Mouse (Mus musculus) forebrain, embryonic 14.5 days (tissue): ENCODE data around the gene Cd3e. TPM values are rescaled to one million over a fixed set of nuclear protein-coding genes. Genes with fewer than 3 reads are reported as not detected.

Experiments
- ATAC-seq: fragments of 200-750 bp; cut with Nextera tagmentation; 2 replicates; pipeline ENCODE4 v1.8.0; 2017; ENCODE audit warnings: mild to moderate bottlenecking, moderate library complexity
- DNase-seq: peaks from one replicate; pipeline ENCODE4 v3.0.0-alpha.2; 2015; ENCODE audit warnings: low spot score
- H3K27ac ChIP-seq: fragments of 300-500 bp; sonication (generic); 2 replicates; pipeline ENCODE4 v1.5.1; 2014; ENCODE audit warnings: low read depth, mild to moderate bottlenecking, control low read depth, low read length, moderate library complexity
- H3K27me3 ChIP-seq: fragments of 300-500 bp; sonication (generic); replicated peaks from 2 replicates; pipeline ENCODE4 v1.6.1; 2014; ENCODE audit warnings: low read length, control low read depth, mixed read lengths; ENCODE audit not compliant: control insufficient read depth, insufficient read depth
- H3K36me3 ChIP-seq: fragments of 300-500 bp; sonication (generic); 2 replicates; pipeline ENCODE4 v1.6.1; 2014; ENCODE audit warnings: low read length, control low read depth; ENCODE audit not compliant: control insufficient read depth, insufficient read depth
- H3K4me1 ChIP-seq: fragments of 300-500 bp; sonication (generic); 2 replicates; pipeline ENCODE4 v1.6.1; 2014; ENCODE audit warnings: antibody characterized with exemption, low read length, control low read depth; ENCODE audit not compliant: control insufficient read depth, insufficient read depth
- H3K4me2 ChIP-seq: fragments of 300-500 bp; sonication (generic); 2 replicates; pipeline ENCODE4 v1.6.1; 2014; ENCODE audit warnings: mild to moderate bottlenecking, control low read depth, low read length
- H3K4me3 ChIP-seq: fragments of 300-500 bp; sonication (generic); 2 replicates; pipeline ENCODE4 v1.5.1; 2014; ENCODE audit warnings: low read depth, low read length, control low read depth
- H3K9ac ChIP-seq: fragments of 300-500 bp; sonication (generic); 2 replicates; pipeline ENCODE4 v1.6.1; 2014; ENCODE audit warnings: mild to moderate bottlenecking, low read length, control low read depth, moderate library complexity
- H3K9me3 ChIP-seq: fragments of 300-500 bp; sonication (generic); replicated peaks from 2 replicates; pipeline ENCODE4 v1.6.1; 2016; ENCODE audit warnings: low read length, control low read depth, mixed read lengths; ENCODE audit not compliant: control insufficient read depth
- WGBS: fragments of 180-500 bp; shearing (Covaris S2); extraction: QIAGEN DNeasy Blood & Tissue Kit; methylation state at CpG from one replicate; pipeline ENCODE4 v1.1.7; 2014; 5-methylcytosine and 5-hydroxymethylcytosine counted together
- polyA plus RNA-seq: library from polyadenylated mRNA; unstranded; fragments of >200 nt; fragmentation: Nextera tagmentation; extraction: Ambion mirVana; gene quantifications from 2 replicates; pipeline ENCODE4 v1.2.1, GENCODE M21; 2014

Cd3e gene
- polyA plus RNA-seq = not detected in 2 replicates

DNA sequence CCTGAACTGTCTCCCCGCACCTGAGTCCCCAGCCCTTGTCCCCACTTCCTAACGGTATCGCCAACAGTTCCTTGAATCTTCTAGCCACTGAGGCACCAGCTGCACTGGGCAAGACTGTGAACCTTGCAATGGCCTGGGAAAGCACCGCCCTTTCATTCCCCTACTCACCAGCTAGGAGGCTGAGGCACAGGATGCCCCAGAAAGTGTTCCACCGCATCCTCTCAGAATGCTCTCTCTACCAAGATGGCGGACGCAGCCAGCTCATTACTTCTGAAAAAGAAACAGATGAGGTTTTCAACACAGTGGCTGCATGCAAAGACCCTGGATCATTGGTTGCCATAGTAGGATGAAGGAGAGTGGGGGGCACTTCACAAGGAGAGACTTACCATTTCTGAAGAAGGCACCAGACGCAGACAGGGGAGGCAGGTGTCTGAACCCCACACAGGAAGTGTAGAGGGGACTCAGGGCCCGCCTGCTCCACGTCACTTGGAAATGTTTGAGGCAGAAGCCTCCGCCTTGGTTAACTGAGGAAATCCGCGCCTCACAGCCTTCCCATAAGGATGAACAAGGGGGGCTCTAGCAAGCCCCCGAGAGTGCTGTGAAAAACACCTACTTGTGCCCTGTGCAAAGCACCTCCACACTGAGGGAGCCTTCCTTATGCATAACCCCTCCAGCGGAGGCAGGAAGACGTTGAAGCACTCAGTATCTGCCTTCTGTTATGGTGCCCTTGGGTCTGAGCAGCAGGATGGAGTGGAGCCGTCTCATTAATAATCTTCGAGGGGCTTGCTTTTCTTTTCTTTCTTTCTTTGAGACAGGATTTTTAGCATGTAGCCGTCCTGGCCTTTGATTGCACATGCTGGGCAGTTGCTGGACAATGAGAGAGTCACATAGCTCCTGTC, at the start of gene Cd3e:
Gene Cd3e (minus strand): TSS at position 448 of the 899 bp plus-strand sequence.
- H3K9ac ChIP-seq = no peak within 1 kb of the TSS
- no peaks in the 10 kb centered on the region for H3K4me1 ChIP-seq
- no peaks in the 10 kb centered on the region for H3K36me3 ChIP-seq
- no peak within 1 kb of the TSS for H3K27ac ChIP-seq
- no peak within 1 kb of the TSS for H3K4me2 ChIP-seq
- no peaks in the 10 kb centered on the region for H3K27me3 ChIP-seq
- 83% methylated on average over 19 of the region's 19 CpGs for WGBS
- H3K4me3 ChIP-seq = no peak within 1 kb of the TSS
- DNase-seq (no peak), ATAC-seq (no peak)
- no peaks in the 10 kb centered on the region for H3K9me3 ChIP-seq

DNA sequence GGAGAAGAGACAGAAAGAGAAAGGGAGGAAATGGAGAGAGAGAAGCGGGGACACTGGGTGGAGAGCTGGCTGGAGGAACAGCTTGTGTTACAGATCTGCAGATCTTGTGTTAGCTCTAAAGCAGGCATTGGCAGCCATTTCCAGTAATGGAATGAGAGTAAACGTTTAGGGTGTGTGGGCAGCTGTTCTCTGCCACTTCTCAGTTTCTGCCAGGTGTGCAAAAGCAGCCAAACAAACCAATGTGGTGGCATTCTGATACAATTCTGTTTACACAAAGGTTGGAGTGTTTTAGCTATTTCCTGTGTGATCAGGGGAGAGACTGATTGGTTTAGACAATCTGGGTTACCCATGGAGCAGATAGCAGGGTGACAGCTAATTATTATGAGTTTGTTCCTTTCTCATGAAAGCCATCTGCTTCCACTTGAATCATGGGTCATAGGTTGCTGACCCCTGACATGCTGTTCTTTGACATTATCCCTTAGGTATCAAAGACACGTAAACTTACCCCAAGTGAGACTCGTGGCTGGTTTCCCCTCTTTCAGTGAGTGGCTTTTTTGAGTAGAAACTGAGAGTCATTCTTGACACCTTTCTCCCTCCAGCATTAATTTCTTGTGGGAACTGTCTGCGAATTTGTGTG, 49.0 kb upstream of the Cd3e start:
- no peaks in the 10 kb centered on the region for H3K4me1 ChIP-seq
- ATAC-seq (no peak), DNase-seq (no peak)
- no peak overlapping the region for H3K4me3 ChIP-seq
- H3K27me3 ChIP-seq = peaks cover 14% of the 10 kb centered on the region; the same call in 1 of the 2 replicates
- H3K27ac ChIP-seq = no peak overlapping the region
- H3K4me2 ChIP-seq = no peak overlapping the region
- no peaks in the 10 kb centered on the region for H3K9me3 ChIP-seq
- no peak overlapping the region for H3K9ac ChIP-seq
- WGBS = 59% methylated on average over 5 of the region's 5 CpGs
- no peaks in the 10 kb centered on the region for H3K36me3 ChIP-seq

DNA sequence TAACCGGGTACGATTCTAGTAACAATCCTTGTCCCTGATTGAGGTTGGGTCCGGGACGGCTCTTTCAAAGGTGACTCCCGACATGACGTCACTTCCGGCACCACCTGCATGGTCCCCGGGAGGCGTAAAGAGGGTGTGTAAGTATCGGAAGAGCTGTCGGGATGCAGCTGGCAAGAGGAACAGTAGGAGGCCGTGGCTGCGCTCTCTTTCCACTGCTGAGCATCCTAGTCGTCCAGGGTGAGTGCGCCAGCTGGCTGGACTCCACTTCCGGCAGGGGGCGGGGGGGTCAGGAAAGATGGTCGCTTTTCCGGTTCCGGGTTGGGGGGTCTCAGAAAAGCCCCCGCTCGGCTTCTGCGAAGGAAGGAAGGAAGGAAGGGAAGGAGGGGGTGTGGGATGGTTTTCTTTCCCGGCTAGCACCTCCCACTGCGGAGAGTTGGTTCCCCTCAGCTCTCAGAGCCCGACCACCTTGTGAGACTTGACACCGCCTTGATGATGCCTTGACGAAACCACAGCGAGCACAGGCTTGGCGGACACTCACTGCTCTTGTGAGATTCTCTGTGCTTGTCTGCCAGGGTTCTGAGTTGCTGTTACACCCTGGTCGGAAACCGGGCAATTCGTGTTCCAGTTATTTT, 45.8 kb upstream of the Cd3e start, which contains the start of gene Mpzl3:
Gene Mpzl3 (plus strand): TSS at position 105 of the 632 bp plus-strand sequence.
- peak within 1 kb of the TSS; percentile 61 for H3K4me2 ChIP-seq
- ATAC-seq (peak; percentile 99), DNase-seq (peak; percentile 96)
- whole genome bisulfite sequencing = 1% methylated on average over 33 of the region's 33 CpGs
- no peaks in the 10 kb centered on the region for H3K9me3 ChIP-seq
- H3K9ac ChIP-seq = peak within 1 kb of the TSS; percentile 66
- H3K27ac ChIP-seq = peak within 1 kb of the TSS; percentile 98
- H3K27me3 ChIP-seq = peaks cover 16% of the 10 kb centered on the region; the same call in 1 of the 2 replicates
- H3K36me3 ChIP-seq = no peaks in the 10 kb centered on the region
- H3K4me3 ChIP-seq = peak within 1 kb of the TSS; percentile 59
- H3K4me1 ChIP-seq = no peaks in the 10 kb centered on the region

DNA sequence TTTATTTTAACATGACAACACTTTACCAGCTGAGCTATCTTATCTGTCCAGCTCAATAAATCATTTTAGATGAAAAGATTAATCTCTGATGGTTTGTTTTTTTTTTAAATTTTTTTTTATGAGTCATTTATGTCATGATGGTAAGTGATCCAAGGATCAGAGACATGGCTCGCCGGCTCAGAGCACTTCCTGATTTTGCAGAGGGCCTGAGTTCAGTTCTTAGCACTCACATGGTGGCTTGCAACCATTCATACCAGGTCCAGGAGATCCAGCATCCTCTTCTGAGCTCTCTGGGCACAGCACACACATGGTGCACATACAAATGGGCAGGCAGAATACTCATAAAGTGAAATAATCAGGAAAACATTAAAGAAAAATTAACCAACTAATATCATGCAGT, 40.9 kb upstream of the Cd3e start:
- Histone ChIP-seq H3K4me2 (no peak overlapping the region), H3K4me1 (no peaks in the 10 kb centered on the region), H3K9me3 (no peaks in the 10 kb centered on the region), H3K27ac (no peak overlapping the region), H3K4me3 (no peak overlapping the region), H3K27me3 (0 out of 2 replicates have a peak, but pooled peaks cover 9% of the 10 kb centered on the region), H3K9ac (no peak overlapping the region), H3K36me3 (no peaks in the 10 kb centered on the region)
- 90% methylated on average over 2 of the region's 2 CpGs for WGBS
- DNase-seq (no peak), ATAC-seq (no peak)

DNA sequence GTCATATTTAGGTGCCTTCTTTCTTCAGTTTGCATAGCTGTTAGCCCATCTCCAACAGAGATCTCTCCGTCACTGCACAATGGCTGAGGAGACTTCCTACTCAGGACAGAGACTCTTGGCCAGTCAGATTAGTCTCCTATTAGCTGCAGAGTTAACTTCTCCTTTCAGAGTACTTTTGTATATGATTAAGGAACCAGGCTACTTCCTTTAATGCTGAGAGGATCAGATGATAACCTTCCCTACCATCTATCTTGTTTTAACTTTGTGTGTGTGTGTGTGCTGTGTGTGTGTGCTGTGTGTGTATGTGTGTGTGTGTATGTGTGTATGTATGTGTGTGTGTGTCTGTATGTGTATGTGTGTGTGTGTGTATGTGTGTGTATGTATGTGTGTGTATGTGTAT, 40.3 kb upstream of the Cd3e start:
- Histone ChIP-seq H3K4me2 (no peak overlapping the region), H3K4me3 (no peak overlapping the region), H3K9ac (no peak overlapping the region), H3K27ac (no peak overlapping the region), H3K4me1 (no peaks in the 10 kb centered on the region), H3K27me3 (0 out of 2 replicates have a peak, but pooled peaks cover 9% of the 10 kb centered on the region), H3K9me3 (no peaks in the 10 kb centered on the region), H3K36me3 (no peaks in the 10 kb centered on the region)
- DNase-seq (no peak), ATAC-seq (no peak)
- WGBS = 81% methylated on average over 1 of the region's 1 CpGs

DNA sequence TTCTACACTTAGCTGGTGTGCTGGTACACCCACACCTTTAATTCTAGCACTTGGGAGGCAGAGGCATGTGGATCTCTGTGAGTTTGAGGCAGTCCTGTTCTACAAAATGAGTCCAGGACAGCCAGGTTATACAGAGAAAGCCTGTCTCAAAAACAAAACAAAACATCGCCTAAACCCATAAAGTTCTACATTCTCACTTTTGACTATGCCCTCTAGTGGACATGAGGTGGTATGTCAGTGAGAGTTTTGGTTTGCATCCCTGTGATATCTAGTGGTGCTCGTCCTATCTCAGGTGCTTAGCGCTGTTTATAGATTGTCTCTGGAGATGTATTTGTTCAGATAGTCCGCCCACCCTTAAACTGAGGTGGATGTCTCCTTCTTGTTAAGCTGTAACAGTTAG, 39.1 kb upstream of the Cd3e start:
- 36% methylated on average over 4 of the region's 4 CpGs for WGBS
- H3K27me3 ChIP-seq = peaks cover 19% of the 10 kb centered on the region; the same call in 1 of the 2 replicates
- ATAC-seq (no peak), DNase-seq (peak; percentile 59)
- H3K36me3 ChIP-seq = no peaks in the 10 kb centered on the region
- no peaks in the 10 kb centered on the region for H3K4me1 ChIP-seq
- H3K9ac ChIP-seq = no peak overlapping the region
- no peak overlapping the region for H3K27ac ChIP-seq
- H3K4me3 ChIP-seq = no peak overlapping the region
- no peak overlapping the region for H3K4me2 ChIP-seq
- H3K9me3 ChIP-seq = no peaks in the 10 kb centered on the region

DNA sequence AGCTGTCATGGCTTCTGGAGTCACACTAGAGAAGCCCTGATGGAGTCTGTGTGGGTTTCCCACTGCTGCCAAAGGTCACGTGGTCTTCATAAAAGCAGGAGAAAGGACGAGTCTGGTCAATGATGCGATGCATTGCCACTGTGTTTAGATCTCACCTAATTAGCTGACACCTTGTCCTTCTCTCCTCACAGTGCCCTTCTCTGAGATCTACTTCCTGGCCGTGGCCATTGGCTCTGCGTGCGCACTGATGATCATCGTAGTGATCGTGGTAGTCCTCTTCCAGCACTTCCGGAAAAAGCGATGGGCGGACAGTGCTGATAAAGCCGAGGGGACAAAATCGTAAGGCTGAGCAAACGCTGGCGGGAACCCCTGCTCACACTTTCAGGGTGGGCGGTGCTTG, 37.5 kb upstream of the Cd3e start:
- peaks cover 32% of the 10 kb centered on the region for H3K27me3 ChIP-seq
- no peak overlapping the region for H3K9ac ChIP-seq
- H3K4me1 ChIP-seq = no peaks in the 10 kb centered on the region
- DNase-seq (no peak), ATAC-seq (no peak)
- WGBS = 89% methylated on average over 16 of the region's 16 CpGs
- H3K4me3 ChIP-seq = no peak overlapping the region
- no peak overlapping the region for H3K27ac ChIP-seq
- H3K9me3 ChIP-seq = no peaks in the 10 kb centered on the region
- no peaks in the 10 kb centered on the region for H3K36me3 ChIP-seq
- H3K4me2 ChIP-seq = no peak overlapping the region

DNA sequence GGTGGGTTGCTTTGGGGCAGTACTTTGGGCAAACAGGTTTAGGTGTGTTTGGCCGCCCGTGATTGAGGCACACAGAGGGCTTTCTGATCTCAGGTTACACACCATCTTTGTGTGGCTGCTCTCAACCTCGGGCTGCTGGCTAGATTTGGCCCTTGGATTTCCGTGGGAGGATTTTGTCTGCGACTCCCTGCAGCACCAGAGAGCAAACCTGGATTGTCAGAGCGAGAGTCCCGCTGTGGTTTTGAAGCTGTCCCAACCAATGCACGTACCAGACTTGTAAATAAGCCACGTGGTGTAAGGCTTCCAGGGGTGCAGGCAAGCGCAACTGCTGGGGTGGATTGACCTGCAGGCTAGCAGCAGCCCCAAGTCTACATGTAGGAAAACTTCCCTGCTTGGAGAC, 33.5 kb upstream of the Cd3e start:
- Histone ChIP-seq H3K27ac (no peak overlapping the region), H3K9me3 (no peaks in the 10 kb centered on the region), H3K4me2 (no peak overlapping the region), H3K36me3 (no peaks in the 10 kb centered on the region), H3K4me3 (no peak overlapping the region), H3K27me3 (peaks cover 51% of the 10 kb centered on the region), H3K9ac (no peak overlapping the region), H3K4me1 (no peaks in the 10 kb centered on the region)
- no peak for DNase-seq
- WGBS = 0% methylated on average over 10 of the region's 10 CpGs
- no peak for ATAC-seq
